Mouse (Mus musculus) left cerebral cortex, adult 11 months (tissue): Measurements from ENCODE around the gene Cacng3.
A peak's percentile ranks its signal among the peaks of the same experiment; 100 is the strongest.

Source experiments
- DNase-seq: peaks from one replicate; pipeline ENCODE4 v3.0.0; 2022; ENCODE audit warnings: low spot score

The Cacng3 gene

DNA sequence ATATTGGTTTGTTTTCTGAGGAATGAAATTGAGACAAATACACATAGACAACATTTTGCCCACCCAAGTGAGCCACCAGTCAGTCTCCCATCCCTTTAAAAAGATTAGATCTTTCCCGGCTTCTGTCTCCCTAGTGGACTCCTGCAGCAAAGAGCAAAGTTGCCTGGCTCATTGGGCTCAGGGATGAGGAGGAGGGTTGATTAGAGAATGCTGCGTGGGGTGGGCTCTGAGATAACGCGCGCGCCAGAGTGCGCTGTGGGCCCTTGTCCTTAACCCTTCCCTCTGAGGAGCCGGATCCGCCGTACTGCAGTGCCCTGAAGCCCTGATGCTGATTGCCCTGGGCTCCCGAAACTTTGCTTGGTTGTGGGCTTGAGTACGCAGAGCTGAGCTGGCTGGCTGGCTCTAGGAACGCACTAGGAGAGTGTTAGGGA, at the start of gene Cacng3:
TSS of gene Cacng3 (plus strand) at position 51 of the 431 bp plus-strand sequence.
- DNase-seq, result no peak

DNA sequence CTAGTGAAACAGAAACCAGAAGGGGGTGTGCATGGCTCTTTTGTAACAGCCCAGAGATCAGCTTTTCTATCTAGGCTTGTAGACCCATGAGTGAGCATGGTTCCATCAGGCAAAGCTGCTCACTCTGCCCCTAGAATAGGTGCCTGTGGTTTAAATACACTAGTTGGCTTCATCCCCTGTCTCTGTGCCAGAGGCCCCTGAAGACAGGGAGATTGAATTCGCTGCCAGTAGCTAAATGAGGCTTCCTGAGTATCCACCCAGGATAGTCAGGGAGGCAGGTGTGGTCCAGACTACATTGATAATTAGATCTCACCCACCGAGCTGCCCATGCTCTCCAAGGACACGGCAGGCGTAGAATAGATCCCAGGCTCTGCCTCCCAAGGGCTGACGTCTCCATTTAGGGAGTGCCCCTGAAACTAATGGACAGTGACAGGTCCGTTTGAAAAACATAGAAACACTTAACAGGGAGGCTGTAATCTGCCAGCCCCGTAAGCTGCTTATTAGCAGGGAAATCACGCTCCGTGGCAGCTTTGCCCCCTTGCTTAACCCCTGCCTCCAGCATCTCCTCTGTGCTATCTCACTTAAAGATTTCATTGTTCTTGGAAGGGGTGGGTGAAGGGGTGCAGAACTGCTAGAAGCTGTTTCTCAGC, 48.0 kb upstream of the Cacng3 start:
- no peak for DNase-seq

DNA sequence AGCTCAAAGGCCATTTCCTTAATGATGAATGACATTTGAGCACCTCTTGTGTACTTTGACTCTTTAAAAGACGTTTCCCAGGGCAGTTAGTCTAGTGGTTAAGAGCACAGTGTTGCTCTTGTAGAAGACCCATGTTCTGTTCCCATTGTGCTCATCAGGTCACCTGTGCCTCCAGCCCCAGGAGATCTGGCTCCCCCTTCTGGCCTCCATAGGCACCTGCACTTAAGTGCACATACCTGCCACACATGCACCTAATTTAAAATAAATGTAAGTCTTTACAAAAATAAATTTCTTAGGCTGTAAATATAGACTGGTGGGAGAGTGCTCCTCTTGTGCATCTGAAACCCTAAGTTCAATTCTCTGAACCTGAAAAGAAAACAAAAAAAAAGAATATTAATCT, 46.5 kb upstream of the Cacng3 start:
- no peak for DNase-seq

DNA sequence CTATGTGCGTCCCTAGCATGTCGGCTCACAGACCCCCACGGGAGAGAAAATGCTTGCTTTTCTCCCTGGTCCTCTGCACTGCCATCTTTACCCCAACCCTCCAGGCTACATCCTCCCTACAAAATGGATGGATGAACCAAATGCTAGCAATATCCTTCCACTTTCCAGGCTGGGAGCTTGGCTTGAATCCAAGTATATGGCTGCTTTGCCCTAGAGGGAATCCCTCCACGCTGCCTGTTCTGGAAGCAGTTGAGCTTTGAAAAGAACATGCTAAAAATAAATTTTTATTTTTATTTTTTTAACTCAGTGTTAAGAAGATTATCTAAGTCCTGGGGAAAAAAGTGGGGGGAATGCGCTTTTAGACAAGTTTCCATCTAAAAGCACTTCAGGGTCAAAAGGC, 42.2 kb upstream of the Cacng3 start:
- DNase-seq, result no peak

DNA sequence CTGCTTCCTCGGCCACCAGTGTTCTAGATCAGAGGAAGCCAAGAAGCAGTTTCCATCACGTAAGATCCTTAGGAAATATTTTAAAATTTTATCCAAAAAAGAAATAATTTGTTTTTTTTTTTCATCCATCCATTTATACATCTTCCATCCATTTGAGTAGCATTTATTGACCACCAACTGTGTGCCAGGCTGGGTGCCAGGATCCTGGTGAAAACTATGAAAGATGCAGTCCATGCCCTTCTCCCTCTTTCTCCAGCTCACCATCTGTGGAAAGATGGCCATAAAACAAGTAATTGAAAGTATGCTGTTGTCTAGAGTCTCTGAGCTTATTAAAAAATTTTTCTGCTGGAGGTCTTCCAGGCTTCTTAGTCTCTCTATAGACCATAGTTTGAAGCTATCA, 39.9 kb upstream of the Cacng3 start:
- DNase-seq, result no peak

DNA sequence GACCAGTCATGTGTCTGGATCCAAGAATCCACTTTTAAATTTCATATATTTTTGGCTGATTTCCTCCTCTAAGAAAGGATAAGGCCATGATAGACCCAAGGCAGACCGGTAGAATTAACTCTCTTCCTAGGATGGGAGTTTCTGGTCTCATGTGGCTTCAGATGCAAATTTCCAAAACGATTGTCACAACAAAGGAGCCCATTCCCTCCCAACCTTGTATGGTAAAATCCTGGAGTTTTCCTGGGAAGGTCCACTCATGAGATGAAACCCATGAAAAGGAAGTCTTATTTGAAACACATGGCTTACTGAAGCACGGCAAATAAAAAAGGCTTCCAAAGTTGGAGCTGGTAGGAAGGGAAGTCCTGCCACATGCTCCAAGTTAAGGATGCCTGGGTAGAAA, 39.1 kb upstream of the Cacng3 start:
- DNase-seq, result no peak

DNA sequence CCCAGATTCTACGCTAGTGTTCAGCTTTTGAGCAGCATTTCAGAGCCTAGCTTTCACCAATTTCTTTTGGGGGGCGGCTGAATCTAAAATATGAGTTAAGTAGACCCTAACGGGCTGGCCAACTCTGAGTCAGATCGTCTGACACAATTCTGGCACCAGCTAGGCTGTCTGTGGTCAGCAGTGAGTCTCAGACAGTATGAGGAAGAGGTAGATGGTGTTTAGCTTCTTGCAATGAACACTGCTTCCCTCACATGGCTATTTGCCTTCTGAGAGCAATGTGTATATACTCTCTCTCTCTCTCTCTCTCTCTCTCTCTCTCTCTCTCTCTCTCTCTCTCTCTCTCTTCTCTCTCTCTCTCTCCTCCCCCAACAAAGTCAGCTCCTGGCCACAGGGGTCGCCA, 37.3 kb upstream of the Cacng3 start:
- DNase-seq, result no peak

DNA sequence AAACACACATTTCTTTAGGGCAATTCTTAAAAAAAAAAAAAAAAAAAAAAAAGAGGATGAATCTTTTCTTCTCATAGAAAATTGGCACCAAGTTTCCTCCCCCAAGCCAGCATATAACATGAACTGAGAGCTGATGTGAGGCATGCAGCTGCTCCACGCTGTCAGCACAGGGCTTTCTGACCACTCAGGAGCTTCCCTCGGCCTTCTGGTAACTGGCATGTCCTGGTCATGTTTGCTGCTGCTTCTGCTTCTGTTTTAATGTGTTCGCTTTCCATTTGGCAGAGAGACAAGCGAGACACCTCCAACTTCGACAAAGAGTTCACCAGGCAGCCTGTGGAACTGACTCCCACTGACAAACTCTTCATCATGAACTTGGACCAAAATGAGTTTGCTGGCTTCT, 36.8 kb upstream of the Cacng3 start:
- no peak for DNase-seq

DNA sequence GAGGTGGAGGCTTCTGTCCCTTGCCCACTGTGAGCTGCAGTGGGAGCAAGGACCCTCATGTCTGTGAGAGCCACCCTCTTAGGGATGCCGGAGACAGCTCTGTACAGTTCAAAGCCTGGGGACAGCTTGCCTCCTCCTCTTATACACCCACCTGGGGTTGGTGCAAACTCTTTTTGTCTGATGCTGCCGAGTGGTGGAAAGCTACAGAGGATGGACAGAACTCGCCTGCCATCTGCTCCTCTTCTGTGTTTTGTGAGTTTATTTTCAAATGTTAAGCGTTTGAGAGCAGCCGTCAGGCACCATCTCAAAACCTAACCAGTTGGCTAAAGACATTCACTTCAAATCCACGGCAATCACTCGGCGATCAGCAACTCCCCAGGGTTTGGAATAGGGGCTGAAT, 26.6 kb upstream of the Cacng3 start:
- no peak for DNase-seq

DNA sequence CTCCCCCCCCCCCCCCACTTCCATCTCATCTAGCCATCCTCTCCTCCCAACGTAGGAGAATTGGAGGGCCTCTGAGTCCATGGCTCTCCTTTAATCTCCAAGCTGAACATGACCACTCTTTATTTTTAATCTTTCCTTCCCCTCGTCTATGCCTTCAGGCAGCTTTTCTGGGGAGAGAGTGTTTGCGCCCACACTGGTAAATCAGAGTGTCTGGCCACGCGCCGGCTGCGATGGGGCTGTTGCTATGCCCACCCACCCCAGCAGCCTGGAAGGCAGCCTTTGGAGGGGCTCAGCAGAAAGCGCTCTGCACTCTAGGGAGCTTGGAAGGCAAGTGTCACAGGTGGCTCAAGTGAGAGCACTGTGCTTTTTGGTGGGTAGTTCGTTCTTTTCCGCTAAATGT, 21.0 kb upstream of the Cacng3 start:
- no peak for DNase-seq

DNA sequence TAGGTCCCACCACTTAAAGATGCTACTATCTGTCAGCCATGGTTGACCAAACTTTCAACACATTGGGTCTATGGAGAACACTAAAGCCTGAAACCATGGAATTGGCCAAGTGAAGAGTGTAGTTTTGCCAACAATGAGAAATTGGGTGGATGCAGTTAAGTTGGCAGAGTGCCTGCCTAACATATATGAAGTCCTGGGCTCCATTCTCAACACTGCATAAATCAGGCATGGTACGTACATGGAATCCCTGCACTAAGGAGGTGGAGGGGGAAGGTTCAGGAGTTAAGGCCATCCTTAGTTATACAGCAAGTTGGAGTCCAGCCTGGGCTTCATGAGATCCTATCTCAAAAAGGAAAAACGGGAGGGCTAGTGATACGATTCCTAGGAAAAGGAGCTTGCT, 17.8 kb upstream of the Cacng3 start:
- DNase-seq, result no peak

DNA sequence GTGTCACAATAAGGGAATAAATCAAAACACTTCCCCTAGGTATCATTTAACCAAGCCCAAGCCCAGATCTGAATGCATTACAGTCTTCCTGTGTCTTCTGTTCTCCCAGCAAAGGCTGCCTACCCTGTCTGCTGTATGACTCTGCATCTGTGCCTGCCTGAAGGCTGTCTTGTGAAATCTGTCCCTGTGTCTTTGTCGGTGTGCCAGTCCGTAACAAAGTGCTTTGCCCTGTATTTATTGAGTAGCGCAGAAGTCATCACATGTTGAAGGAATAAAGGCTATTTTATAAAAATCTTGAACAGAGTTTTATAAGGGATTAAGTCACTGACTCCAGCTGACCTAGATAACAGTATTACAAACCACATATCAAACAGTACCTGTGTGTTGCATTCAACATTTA, 13.6 kb upstream of the Cacng3 start:
- DNase-seq, result no peak

DNA sequence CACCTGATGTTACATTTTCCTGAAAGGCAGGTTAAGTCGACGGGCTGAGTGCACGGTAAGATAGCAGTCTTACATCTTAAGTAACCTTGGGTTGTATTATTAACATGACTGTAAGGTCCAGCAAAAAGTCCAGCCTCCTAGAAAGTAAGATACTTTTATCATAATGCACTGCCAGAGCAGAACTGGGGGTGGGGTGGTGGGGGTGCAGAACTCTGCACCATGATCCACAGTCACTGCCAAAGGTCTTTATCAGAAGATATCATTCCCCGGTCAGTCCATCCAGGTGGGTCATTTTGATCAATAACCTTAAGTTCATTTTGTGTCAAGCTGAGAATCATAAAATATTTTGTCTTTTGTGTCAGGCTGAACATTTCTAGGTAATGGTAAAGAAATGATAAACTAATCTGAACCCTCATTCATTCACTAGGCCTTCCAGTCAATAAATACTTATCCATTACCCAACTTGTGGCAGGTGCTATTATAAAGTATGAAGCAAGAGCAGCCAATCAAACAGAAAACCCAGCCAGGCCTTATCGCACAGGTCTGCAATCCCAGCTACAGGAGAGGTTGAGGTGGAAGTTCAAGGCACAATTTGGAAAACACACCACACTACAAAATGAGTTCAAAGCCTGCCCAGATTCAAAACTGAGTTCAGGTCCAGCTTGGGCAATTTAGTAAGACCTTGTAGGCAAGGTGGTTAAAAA, 12.7 kb upstream of the Cacng3 start:
- DNase-seq, result no peak

DNA sequence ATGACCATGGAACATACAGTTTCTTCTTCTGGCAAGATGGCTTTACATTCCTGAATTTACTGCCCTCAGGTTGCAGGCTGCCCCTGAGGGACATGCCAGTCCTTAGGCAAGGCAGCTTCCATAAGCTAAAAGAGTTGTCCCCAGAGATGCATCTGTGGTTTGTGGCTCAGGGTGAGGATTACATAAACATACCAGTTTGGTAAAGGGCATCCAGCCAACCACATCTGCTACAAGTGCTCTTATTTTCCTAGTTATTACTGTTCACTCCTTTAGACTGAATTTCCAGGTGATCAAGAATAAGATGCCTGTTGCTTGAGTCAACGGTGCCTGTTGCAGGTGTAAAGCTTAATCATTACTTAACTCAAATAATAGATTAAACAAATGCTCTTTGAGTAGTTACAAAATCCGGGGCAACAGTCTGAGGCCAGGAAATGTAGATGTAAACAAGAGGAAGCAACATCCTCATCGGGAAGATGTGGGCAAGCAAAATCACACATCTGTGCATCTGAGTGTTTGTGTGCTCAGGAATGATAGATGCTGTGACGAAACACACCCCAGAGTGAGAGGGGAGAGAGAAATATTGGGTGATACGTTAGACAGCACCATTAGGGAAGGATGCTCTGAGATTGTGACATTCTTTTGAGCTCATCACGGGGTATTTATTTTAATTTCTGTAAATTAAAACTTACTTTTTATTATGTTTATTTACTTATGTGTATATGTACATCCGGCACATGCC, 4.8 kb upstream of the Cacng3 start:
- DNase-seq, result no peak

DNA sequence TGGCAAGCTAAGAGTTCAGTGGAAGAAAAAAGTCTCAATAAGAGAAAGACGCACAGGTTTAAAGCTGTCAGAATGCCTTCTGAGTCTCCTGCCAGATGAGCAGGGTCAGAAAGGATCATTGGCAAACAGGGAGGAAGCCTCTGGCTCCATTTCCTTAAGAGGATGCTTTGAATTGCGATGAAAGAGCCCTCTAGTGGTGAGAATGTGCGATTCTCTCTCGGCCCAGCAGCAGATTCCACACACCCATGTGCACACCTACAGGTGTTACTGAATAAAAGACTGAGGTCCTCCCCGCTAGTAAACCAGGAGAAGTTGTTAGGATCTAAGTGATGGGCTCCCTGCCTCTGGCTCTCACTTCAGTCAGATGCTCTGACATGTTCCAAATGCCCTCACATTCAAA, 2.4 kb upstream of the Cacng3 start:
- no peak for DNase-seq

DNA sequence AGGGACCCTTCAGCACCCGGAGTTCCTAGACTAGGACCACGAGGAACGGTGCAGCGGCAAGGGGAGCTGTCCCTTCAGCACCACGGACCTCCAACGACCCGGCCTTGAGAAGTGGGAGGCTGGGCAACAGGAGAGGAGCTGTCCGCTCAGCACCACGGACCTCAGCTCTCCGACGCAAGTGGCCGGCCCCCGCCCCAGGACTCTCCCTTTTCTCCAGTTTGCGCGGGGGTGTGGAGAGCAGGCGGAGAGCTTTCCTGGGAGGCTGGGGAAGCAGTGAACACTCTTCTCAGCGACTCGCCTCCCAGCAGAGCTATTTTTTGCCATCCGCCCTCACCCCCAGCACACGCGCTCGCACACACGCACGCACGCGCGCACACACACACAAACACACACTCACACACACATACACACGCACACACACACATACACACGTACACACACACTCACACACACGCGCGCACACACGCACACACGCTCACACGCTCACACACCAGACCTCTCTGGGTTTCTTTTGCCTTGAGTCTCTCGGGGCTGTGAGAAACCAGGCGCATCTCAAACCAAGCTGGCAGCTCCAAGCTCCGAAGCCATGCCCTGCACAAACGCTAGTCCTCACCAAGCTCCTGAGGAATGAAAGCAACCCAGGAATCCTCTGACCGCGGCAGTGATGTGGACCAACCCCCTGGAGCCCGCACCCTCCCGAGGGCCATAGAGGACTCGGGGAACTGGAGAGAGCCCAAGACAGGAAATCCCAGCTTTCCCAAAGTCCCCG, 765 bp downstream of the Cacng3 start:
- DNase-seq, result no peak

DNA sequence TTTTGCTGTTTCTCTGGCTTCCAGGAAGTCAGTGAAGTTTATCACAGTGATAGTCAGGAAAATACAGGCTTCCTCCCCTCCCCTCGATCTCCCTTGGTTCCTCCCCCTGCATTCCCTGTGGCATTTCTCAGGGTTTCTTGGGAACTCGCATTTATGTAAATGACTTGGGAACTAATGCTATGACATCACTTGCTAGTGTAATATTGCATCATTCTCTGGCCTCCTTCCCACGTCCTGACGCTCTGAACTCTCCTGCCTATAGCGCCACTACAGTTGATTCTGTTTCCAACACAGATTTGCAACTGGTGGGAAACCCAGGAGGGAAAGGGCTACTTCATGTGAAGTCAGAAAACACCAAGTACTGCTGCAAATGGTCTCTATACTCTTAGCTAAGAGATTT, 2.7 kb downstream of the Cacng3 start:
- no peak for DNase-seq

DNA sequence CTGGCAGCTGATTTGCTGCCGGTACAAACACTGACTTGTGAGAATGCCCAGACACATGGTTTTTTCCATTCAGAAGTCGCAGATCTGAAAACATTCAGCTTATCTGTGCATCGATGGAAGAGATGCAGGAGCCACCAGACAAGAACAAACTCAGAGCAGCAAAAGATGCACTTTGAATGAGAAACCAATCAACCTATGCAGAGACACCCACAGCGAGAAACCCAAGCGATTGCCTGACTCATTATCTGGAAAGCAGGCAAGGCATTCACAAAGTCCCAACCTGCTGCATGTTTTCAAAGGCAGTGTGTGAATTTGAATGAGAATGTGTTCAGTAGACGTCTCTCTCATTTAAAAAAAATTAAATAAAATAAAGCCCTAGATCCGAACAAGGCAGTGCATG, 4.9 kb downstream of the Cacng3 start:
- no peak for DNase-seq

DNA sequence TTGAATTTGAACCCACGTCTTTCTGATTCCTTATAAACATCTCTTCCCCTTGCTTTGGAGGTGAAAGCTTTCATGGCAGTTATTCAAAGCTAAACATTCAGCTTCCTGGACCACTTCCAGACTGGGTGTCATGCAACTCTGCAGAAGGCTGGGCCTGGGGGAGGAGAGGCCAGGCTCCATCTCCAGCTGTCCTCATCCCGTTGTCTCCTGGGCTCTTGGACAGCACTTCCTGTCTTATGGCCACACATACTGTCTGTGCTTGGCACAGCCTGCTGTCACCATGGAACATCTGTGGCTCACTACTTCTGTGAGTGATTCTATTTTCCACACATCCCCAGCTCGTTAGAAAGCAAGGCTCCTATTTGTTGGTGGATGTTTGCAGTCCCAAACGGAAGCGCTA, 31.5 kb downstream of the Cacng3 start:
- DNase-seq, result peak; percentile 38

DNA sequence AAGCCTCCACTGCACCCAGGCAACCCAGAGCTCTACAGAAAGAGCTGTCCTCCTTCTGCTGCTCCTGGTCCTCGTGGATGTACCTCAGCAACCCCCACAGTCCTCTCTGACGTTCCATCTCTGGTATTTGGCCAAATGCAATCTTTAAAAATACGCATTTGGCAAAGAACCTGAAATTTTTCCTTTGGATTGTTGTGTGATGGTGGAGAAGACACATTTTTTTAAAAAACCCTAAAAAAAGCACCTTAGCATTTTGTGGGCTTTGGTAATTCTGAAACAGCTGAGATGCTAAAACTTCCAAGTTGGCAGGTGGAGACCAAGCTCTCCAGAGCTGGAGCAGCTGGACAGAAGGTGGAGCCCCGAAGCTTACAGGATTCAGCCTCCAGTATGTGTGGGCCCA, 32.2 kb downstream of the Cacng3 start:
- DNase-seq, result no peak

DNA sequence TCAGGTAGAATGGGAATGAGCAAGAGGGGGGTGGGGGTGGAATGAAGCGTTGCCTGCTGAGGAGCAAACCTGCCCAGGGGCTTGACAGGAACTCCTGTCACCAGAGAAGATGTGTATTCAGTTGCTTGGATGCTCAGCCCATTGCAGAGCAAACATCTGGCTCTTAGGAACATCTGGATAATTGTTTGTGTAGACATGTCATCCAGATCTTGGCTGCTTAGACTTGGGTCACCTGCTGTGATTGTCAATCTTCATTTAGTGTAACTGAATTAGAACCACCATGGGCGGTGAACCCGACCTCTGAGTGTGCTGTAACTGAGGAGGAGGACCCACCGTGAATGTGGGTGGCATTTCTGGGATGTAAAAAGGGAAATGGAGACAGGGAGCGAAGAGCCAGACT, 36.4 kb downstream of the Cacng3 start:
- no peak for DNase-seq

DNA sequence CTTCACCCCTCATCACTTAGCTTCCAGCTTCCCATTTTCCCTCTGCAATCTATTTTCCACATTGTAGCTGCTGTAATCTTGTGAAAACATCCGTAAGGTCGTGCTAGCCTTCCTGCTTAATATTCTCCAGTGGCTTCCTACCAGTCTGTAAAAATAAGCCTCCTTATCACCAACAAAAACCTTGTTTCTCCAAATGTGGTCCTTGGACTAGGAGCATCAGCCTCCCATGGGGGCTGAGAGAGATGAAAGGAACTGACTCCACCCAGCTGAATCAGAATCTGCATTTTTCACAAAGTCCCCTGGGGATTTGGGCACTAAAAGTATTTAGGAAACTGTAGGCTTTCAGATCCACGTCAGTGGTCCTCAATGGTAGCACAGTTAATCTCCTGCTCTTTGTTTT, 46.0 kb downstream of the Cacng3 start:
- no peak for DNase-seq

DNA sequence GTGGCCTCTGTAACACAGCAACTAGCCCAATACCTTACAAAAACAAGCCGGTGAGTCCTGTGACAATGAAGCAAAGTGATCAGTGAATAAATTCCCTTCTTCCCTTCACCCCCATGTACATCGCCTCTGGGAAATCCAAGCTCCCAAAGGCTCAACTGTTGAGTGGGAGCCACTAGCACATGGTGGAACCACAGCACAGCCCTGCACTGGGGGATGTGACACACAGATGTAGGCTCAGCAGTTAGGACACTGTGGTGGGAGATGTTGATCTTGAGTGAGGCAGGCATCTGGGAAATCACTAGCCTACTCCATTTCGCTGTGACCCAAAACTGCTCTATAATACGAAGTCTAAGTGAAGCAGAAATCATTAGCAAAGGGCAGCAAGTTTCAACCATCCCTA, 48.2 kb downstream of the Cacng3 start:
- DNase-seq, result no peak
